Mouse (Mus musculus): ENCODE data around the gene Slc22a3. TPM values are rescaled to one million over a fixed set of nuclear protein-coding genes. Genes with fewer than 3 reads are reported as not detected.

The Slc22a3 gene
- polyA plus RNA-seq, 1 experiment from 2014 or later: 0.30 TPM

DNA sequence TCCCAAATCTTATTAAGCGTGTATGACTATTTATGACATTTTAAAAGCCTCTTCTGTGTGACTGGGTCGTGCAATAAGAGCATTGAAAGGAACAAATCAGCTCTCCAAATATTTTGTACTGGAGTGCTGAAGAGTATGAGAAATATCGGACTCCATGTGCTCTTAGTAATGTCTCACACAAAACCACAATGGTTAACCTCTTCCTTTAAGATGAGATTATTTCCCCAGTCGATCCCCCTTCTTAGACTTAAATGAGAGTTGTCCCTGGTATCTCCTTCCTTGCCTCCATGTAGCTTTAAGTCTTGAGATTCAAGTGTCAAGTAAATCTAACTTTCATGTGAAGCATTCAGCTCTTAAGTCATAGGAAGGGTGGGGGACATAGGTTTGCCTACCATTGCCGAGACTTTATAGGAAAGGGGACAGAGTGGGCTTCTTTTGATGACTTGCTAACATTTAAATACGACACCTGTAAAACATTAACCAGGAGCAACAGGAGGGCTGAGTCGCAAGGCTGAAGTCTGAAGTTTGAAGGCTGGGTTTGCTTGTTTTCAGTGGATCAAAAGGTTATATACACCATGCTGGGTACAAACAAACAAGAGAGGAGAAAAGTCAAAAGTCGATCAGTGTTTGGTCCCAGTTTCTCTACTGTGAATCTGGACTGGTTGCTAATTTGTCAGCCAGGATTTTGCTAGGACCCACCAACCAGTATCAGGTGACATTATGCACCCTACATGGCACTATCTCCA lies 122.3 kb downstream of the Slc22a3 start:
- no peaks in the 10 kb centered on the region for H3K4me1 ChIP-seq
- no peak for ATAC-seq (ENCODE audit: low FRiP score, low read depth)
- no peak overlapping the region for H3K4me3 ChIP-seq
- 61% methylated on average over 8 of the region's 8 CpGs for WGBS
- no peak overlapping the region for H3K4me2 ChIP-seq (replicated peaks)
- no peak overlapping the region for H3K9ac ChIP-seq
- no peak overlapping the region for H3K27ac ChIP-seq
- no peaks in the 10 kb centered on the region for H3K36me3 ChIP-seq
- no peaks in the 10 kb centered on the region for H3K27me3 ChIP-seq (replicated peaks)
- H3K9me3 ChIP-seq: no peaks in the 10 kb centered on the region

DNA sequence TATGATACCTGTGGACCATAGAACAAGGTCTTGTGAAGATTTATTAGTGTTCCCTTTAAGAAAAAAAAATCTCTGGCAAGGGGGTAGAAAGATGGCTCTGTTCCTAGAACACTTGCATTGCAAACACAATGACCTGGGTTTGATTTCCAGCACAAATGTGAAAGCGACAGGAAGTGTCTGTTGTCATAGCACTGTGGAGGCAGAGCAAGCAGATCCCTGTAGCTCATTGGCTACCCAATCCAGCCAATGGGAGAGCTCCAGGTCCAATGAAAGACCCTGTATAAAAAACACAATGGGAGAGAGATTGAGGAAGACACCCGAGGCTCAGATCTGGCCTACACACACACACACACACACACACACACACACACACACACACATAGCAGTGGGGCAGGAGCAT lies 125.0 kb downstream of the Slc22a3 start:
- Histone ChIP-seq H3K9me3 (no peaks in the 10 kb centered on the region), H3K4me3 (no peak overlapping the region), H3K36me3 (no peaks in the 10 kb centered on the region), H3K27me3 (replicated peaks) (no peaks in the 10 kb centered on the region), H3K27ac (no peak overlapping the region), H3K4me2 (replicated peaks) (no peak overlapping the region), H3K4me1 (no peaks in the 10 kb centered on the region), H3K9ac (no peak overlapping the region)
- 22% methylated on average over 2 of the region's 2 CpGs for WGBS
- peak; percentile 79 for ATAC-seq (ENCODE audit: low FRiP score, low read depth)

DNA sequence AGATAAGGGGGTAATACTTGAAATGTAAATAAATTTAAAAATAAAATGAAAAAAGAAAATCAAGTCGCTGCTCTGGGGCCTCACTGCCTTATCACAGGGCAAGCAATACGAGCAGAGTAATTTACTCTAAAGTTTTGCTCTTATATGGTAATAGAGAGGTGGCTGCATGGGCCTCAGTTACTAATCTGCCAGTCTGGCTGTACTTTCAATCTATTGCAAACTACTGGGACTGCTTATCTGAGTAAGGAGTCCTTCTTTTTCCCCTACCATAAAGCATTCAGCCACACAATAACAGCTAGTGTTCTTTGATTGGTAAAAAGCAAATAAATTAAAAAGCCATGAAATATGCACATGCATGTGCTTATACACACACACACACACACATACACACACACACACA lies 125.9 kb downstream of the Slc22a3 start:
- no peak for ATAC-seq (ENCODE audit: low FRiP score, low read depth)
- WGBS: 84% methylated on average over 2 of the region's 2 CpGs
- Histone ChIP-seq H3K4me3 (no peak overlapping the region), H3K36me3 (no peaks in the 10 kb centered on the region), H3K4me2 (replicated peaks) (no peak overlapping the region), H3K9me3 (no peaks in the 10 kb centered on the region), H3K27ac (no peak overlapping the region), H3K9ac (no peak overlapping the region), H3K4me1 (no peaks in the 10 kb centered on the region), H3K27me3 (replicated peaks) (no peaks in the 10 kb centered on the region)

DNA sequence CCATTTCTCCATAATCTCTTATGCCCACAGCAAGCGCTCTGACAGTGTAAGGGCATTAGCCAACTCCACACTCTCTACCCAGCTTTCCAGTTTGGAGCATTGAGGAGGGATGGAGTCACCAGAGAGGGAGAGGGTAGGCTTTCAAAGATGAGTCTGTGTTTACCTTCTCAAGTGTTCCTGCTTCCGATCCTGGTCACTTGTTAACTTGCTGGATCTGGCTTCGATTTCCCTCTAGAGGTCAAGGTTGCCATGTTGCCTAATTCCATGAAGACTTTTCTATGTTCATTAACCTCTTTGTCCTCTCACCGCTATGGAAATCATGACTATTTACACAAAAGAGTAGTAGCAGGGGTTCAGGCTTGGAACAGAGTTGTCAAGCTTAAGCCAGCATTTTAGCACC lies 127.2 kb downstream of the Slc22a3 start:
- no peak overlapping the region for H3K9ac ChIP-seq
- no peaks in the 10 kb centered on the region for H3K4me1 ChIP-seq
- no peaks in the 10 kb centered on the region for H3K36me3 ChIP-seq
- no peak overlapping the region for H3K4me3 ChIP-seq
- H3K27me3 ChIP-seq (replicated peaks): no peaks in the 10 kb centered on the region
- no peaks in the 10 kb centered on the region for H3K9me3 ChIP-seq
- H3K27ac ChIP-seq: no peak overlapping the region
- no peak overlapping the region for H3K4me2 ChIP-seq (replicated peaks)
- ATAC-seq (ENCODE audit: low FRiP score, low read depth): no peak
- WGBS: 90% methylated on average over 4 of the region's 4 CpGs

DNA sequence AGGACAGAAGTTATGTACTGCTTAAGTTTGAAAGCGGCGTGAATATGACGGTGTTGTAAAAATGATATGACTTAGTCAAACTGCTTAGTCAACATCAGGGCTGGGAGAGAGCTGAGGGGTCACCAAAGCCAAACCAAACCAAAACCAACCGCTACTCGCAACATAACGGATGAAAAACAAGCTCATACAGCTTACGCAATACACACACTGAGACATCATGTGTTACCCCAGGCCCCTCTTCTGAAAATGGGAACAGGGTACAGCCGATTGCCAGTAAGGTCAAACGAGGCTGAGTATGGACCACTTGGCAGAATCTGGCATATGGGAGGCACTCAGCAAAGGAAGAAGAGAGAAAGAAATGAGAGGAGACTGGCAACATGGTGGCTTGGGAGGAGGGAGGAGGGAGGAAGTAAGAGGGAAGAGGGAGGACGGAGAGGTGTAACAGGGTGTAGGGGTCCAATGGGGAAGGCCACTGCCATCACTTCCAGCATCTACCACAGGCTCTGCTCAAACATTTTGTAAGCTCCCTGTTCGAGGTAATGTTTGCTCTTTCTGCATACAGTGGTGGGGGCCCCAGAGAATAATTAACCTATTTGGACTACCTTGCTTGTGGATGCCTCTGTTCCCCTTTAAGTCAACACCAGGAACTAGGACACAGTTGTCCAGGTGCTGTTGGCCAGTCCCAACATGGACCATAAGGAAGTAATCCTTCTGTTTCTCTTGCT lies 129.4 kb downstream of the Slc22a3 start, which contains the start of gene Plg:
TSS of gene Plg (plus strand) at position 628 of the 725 bp plus-strand sequence.
- WGBS: 93% methylated on average over 11 of the region's 11 CpGs
- H3K27me3 ChIP-seq (replicated peaks): no peaks in the 10 kb centered on the region
- H3K27ac ChIP-seq: no peak within 1 kb of the TSS
- ATAC-seq (ENCODE audit: low FRiP score, low read depth): no peak
- no peaks in the 10 kb centered on the region for H3K4me1 ChIP-seq
- no peaks in the 10 kb centered on the region for H3K9me3 ChIP-seq
- H3K4me2 ChIP-seq (replicated peaks): no peak within 1 kb of the TSS
- no peak within 1 kb of the TSS for H3K9ac ChIP-seq
- no peak within 1 kb of the TSS for H3K4me3 ChIP-seq
- no peaks in the 10 kb centered on the region for H3K36me3 ChIP-seq

DNA sequence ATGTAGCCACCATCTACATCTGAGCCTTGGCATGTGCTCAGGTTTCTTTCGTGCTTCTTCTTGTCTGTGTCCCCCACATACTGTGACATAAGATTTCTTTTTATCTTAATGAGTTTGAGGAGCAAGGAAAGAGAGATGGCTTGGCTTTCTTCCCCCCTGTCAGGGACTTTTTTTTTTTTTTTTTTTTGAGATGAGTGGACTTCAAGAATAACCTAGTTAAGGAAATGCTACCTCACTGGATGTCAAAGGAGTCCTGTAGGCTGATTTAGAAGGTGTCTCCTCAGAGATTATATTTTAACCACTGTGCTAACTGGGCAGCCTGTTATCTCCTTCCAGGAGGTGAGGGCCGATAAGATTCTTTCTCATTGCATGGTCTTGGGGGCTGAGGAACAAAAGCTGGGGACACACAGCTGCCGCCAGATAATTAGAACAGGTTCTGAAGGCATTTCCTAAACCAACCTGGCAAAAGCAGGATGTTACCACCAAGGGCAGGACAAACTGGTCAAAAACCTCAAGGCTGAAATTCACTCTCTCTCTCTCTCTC lies 133.8 kb downstream of the Slc22a3 start:
- no peak for ATAC-seq (ENCODE audit: low FRiP score, low read depth)
- 85% methylated on average over 3 of the region's 3 CpGs for WGBS
- no peak overlapping the region for H3K27ac ChIP-seq

DNA sequence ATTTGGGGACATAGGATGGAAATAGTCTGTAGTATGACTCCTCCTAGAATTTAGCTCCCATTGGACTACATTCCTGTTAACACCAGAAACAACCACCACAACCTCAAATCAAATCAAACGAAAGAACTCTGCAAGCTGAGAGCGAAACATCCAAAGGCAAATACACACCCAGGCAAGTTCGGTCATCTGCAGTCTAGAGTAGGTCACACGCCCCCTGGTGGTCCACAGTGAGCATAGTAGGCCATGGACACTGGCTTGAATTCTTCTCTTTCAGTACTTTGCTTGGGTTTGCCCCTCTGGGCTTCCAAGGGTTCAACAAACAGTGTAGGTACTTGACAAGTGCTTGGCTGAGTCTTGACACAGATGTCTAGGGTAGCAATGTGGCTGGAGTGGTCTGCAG lies 135.5 kb downstream of the Slc22a3 start:
- Histone ChIP-seq H3K27ac (no peak overlapping the region), H3K4me1 (peaks cover 3% of the 10 kb centered on the region), H3K27me3 (replicated peaks) (no peaks in the 10 kb centered on the region), H3K4me2 (replicated peaks) (peak overlapping the region; percentile 38), H3K9me3 (no peaks in the 10 kb centered on the region), H3K9ac (no peak overlapping the region), H3K36me3 (no peaks in the 10 kb centered on the region), H3K4me3 (no peak overlapping the region)
- 25% methylated on average over 4 of the region's 4 CpGs for WGBS
- peak; percentile 38; the same call in 1 of the 2 replicates for ATAC-seq (ENCODE audit: low FRiP score, low read depth)

More for the DNA sequence above, 133.8 kb downstream of the Slc22a3 start:
- Histone ChIP-seq H3K9ac (no peak overlapping the region), H3K4me2 (replicated peaks) (no peak overlapping the region), H3K4me3 (no peak overlapping the region), H3K36me3 (no peaks in the 10 kb centered on the region), H3K9me3 (no peaks in the 10 kb centered on the region), H3K4me1 (peaks cover 3% of the 10 kb centered on the region), H3K27me3 (replicated peaks) (no peaks in the 10 kb centered on the region)

DNA sequence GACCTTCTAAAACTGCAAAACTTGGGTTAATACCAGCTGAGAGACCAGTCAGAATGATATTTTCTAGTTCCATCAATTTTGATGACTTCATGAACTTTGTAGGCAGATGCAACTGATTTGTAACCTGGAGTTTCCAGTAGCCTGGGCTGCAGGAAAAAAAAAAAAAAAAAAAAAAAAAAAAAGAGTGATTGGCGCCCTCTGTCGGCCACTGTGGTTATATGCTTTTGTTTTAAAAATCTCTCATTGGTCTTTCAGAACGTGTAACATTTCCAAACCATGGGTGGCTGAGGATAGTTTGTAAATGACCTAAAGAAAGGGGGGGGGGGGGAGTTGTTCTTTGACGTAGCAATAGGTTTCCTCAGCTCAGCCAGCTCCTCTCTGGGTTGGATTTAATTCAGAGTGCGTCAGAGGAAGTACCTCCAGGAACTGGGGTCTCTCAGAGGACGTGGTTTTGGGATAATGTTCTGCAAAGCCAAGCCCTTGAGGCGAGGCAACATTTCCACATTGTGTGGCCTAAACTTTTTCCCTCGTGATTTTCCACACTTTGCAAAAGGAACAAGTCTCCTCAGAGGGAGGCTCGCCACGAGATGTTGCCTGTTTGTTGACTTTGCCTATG lies 136.1 kb downstream of the Slc22a3 start:
- no peak for ATAC-seq (ENCODE audit: low FRiP score, low read depth)
- Histone ChIP-seq H3K27me3 (replicated peaks) (no peaks in the 10 kb centered on the region), H3K4me1 (peaks cover 3% of the 10 kb centered on the region), H3K36me3 (no peaks in the 10 kb centered on the region), H3K27ac (no peak overlapping the region), H3K4me2 (replicated peaks) (peak overlapping the region; percentile 38), H3K4me3 (no peak overlapping the region), H3K9ac (no peak overlapping the region), H3K9me3 (no peaks in the 10 kb centered on the region)
- 39% methylated on average over 10 of the region's 10 CpGs for WGBS

DNA sequence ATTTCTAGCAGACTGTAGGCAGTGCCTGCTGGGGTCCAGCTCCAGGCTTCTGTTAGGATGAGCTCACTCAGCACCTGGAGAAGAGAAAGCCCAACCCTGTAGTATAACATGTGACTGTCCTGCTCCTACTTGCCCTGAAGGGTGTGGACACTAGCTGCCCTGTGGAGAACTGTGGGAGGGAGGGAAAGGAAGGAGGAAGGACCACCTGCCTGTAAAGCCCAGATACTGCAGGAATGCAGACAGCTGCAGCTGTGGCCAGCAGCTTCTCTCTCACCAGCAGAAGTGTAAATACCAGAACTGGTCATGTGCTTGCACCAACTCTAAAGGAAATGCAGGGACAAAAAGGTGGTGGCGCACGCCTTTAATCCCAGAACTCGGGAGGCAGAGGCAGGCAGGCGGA lies 137.2 kb downstream of the Slc22a3 start:
- Histone ChIP-seq H3K9me3 (no peaks in the 10 kb centered on the region), H3K4me3 (no peak overlapping the region), H3K4me2 (replicated peaks) (no peak overlapping the region), H3K36me3 (no peaks in the 10 kb centered on the region), H3K27me3 (replicated peaks) (no peaks in the 10 kb centered on the region), H3K27ac (no peak overlapping the region), H3K4me1 (peaks cover 3% of the 10 kb centered on the region), H3K9ac (no peak overlapping the region)
- WGBS: 88% methylated on average over 4 of the region's 4 CpGs
- ATAC-seq (ENCODE audit: low FRiP score, low read depth): no peak

DNA sequence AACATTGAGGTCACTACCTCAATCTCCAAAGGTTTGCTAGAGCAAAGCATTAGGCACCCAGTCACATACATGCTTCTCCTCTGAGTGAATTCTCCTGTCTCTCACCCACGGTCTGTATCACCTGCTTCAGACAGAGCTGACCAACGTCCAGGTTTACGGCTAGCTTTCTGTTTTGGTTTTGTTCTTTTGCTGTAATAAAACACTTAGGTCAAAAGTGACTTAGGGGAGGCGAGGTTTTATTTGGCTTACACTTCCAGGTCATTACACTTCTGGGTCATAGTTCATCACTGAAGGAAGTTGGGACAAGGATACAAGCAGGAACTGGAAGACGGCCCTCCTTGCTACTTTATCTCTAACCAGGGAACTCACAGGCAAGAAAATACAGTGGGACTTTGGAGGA lies 138.1 kb downstream of the Slc22a3 start:
- no peak overlapping the region for H3K4me3 ChIP-seq
- no peaks in the 10 kb centered on the region for H3K27me3 ChIP-seq (replicated peaks)
- no peak for ATAC-seq (ENCODE audit: low FRiP score, low read depth)
- H3K9ac ChIP-seq: no peak overlapping the region
- H3K4me1 ChIP-seq: peaks cover 3% of the 10 kb centered on the region
- H3K36me3 ChIP-seq: no peaks in the 10 kb centered on the region
- no peaks in the 10 kb centered on the region for H3K9me3 ChIP-seq
- no peak overlapping the region for H3K27ac ChIP-seq
- no peak overlapping the region for H3K4me2 ChIP-seq (replicated peaks)
- WGBS: 36% methylated on average over 5 of the region's 5 CpGs

Measured in neural tube, embryonic 12.5 days (tissue).